Mouse (Mus musculus) CH12.LX (cell line): ENCODE results near the gene Cdh24.

ENCODE experiments used
- CTCF ChIP-seq, 2 experiments: IDR thresholded peaks in 1 of 2; conservative IDR thresholded peaks in 1 of 2; 2 replicates each; pipeline ENCODE4 v1.5.1; 2011 to 2012; ENCODE audit warnings: low read depth in 2 of 2, low read length in 2 of 2, improper control_type of control experiment in 1 of 2, inconsistent platforms in 1 of 2, mild to moderate bottlenecking in 1 of 2, moderate library complexity in 1 of 2
- GABPA ChIP-seq: IDR thresholded peaks from 2 replicates; pipeline ENCODE4 v1.6.1; 2012; ENCODE audit warnings: low read depth, low read length, improper control_type of control experiment, inconsistent platforms; ENCODE audit not compliant: insufficient replicate concordance
- MAX ChIP-seq: IDR thresholded peaks from 2 replicates; pipeline ENCODE4 v1.6.1; 2011; ENCODE audit warnings: low read length, improper control_type of control experiment
- MAZ ChIP-seq: IDR thresholded peaks from 2 replicates; pipeline ENCODE4 v1.6.1; 2012; ENCODE audit warnings: low read depth, mild to moderate bottlenecking, inconsistent platforms, low read length, improper control_type of control experiment, moderate library complexity
- POLR2A ChIP-seq: IDR thresholded peaks from 2 replicates; pipeline ENCODE4 v1.6.1; 2011; ENCODE audit warnings: low read depth, mild to moderate bottlenecking, improper control_type of control experiment, low read length
- TBP ChIP-seq: conservative IDR thresholded peaks from 2 replicates; pipeline ENCODE4 v1.6.1; 2011; ENCODE audit warnings: low read depth, low read length, improper control_type of control experiment
- ZC3H11A ChIP-seq: IDR thresholded peaks from 2 replicates; pipeline ENCODE4 v1.6.1; 2012; ENCODE audit warnings: low read depth, mild to moderate bottlenecking, inconsistent platforms, low read length, improper control_type of control experiment

DNA sequence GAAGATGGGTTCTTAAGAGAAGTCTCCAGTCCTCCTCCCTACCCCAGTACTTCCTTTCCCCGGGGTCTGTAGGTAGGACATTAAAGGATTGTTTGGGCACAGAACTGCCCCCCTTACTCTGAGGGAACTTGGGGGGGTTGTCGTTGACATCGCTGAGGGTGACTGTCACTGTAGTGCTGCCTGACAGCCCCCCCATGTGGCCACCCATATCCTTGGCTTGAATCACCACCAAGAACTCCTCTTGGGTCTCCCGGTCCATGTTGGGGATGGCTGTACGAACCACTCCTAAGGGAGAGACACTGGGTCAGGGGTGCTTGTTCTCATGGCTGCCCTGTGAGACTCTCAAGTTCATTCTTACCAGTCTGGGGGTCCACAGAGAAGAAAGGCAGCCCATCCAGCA lies 3.0 kb downstream of the Cdh24 start:
- TF ChIP-seq POLR2A (no peak), TBP (no peak), ZC3H11A (no peak), CTCF (conservative IDR thresholded peaks at IDR 0.05 in 1 of 2, IDR thresholded peaks at IDR 0.05 in 1 of 2; ENCODE audit: low read depth in 2 of 2, low read length in 2 of 2) (0 out of 4 replicates have a peak, but pooled peaks of 1 of the 2 experiments have one; percentile 17), GABPA (no peak), MAX (no peak), MAZ (no peak)
